Mouse (Mus musculus): ENCODE data around the gene Tepsin. TPM values are rescaled to one million over a fixed set of nuclear protein-coding genes. Genes with fewer than 3 reads are reported as not detected.
A peak's percentile ranks its signal among the peaks of the same experiment; 100 is the strongest.

The Tepsin gene
- polyA plus RNA-seq, 1 experiment, result 28.5 TPM

DNA sequence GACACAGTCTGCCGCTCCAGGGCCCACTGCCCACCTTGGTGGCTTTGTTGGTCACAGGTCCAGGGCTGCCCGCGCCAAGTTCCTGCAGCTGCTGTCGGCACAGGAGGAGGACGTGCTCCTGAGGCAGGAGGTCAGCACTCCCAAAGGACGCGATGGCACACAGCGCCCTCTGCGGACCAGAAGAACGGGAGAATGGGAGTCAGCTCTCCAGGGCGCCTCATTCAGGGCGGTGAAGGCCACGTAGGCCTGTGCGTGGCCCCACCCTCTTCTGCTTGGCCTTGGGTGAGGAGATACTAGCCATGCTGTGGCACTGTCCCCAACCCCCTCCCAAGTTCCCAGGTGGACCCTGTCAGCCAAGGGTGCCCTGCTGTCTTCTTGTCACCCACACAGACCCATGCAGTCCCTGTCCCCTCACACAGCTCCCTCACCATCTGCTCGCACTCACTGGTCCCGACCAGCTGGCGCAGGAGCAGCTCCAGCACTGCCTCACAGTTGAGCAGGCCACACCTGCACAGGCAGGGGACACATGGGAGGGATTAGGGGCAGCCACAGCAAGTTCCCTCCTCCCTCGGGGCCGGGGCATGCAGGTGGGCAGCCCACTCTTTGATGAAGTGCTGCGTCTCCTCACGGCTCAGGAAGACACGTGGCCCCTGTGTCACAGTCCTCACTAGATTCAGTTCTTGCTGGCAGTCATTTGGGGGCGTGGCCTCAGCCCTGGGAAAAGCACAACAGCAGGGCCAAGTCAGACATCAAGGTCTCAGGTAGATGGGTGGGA lies 5.5 kb downstream of the Tepsin start:
- DNase-seq, result no peak
- H3K27ac ChIP-seq (ENCODE audit: insufficient read depth, low read depth, low read length), result no peak overlapping the region
- WGBS, result 77% methylated on average over 23 of the region's 23 CpGs
- H3K4me3 ChIP-seq (ENCODE audit: insufficient read depth, low read depth, low read length), result no peak overlapping the region
- H3K36me3 ChIP-seq (ENCODE audit: control insufficient read depth, insufficient read depth, low read length), result no peaks in the 10 kb centered on the region
- TF ChIP-seq CTCF (conservative IDR thresholded peaks at IDR 0.05; ENCODE audit: insufficient read depth, insufficient read length, low read depth, low read length), result no peak
- no peak for TF ChIP-seq POLR2A (IDR thresholded peaks at IDR 0.05; ENCODE audit: low read depth, low read length)
- H3K4me1 ChIP-seq (ENCODE audit: control insufficient read depth, insufficient read depth, low read length), result peaks cover 2% of the 10 kb centered on the region; the same call in 1 of the 2 replicates
- H3K27me3 ChIP-seq (replicated peaks; ENCODE audit: control insufficient read depth, insufficient read depth, low read length), result no peaks in the 10 kb centered on the region

DNA sequence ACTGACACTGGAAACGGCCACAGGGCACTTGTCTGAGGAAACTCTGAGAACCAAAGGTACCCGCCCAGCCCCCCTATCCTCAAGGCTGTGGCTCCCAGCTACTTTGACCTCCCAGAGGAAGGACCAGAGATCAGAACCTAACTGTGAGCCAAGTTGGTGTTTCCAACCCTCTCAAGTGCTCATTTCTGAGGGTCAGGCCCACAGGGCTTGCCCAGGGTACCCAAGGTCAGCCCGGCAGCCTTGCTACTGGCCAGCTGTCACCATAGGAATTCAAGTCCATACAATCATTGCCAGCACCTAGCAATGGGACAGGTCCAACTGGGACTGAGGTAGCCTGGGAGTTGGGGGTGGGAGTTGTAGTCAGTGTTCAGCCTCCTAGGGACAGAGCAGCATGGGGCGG lies 7.9 kb downstream of the Tepsin start:
- 89% methylated on average over 4 of the region's 4 CpGs for WGBS
- no peak for TF ChIP-seq CTCF (conservative IDR thresholded peaks at IDR 0.05; ENCODE audit: insufficient read depth, insufficient read length, low read depth, low read length)
- no peak for TF ChIP-seq POLR2A (IDR thresholded peaks at IDR 0.05; ENCODE audit: low read depth, low read length)

DNA sequence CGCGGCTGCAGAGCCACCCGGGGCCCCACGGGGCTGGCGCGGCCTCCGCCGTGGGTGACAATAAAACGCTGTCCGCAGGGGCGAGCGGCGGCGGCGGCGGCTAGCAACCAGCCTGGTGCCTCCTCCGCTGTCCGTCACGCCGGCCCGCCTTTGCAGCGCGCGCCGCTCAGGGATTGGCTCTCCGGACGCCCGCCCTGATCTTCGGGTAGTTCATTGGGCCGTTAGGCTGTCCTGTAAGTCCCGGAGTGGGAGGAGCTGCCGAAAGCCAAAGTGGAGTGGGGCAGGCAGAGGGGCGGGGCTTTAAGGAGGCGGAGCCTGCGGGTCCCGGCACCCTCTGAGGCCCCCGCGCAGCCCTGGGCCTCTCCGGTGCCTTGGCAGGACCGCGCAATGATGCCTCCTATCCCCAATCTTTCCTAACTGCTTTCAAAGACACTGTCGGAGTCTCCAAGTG lies 11.8 kb downstream of the Tepsin start, which contains the start of gene Cep131:
Cep131 (minus strand) TSS at position 126 of the 451 bp plus-strand sequence.
- H3K27me3 ChIP-seq (replicated peaks; ENCODE audit: control insufficient read depth, insufficient read depth, low read length), result no peaks in the 10 kb centered on the region
- H3K27ac ChIP-seq (ENCODE audit: insufficient read depth, low read depth, low read length), result no peak within 1 kb of the TSS
- H3K4me1 ChIP-seq (ENCODE audit: control insufficient read depth, insufficient read depth, low read length), result no peaks in the 10 kb centered on the region; the same call in none of the 2 replicates
- peak within 1 kb of the TSS; percentile 89 for H3K4me3 ChIP-seq (ENCODE audit: insufficient read depth, low read depth, low read length)
- peak; percentile 99 for DNase-seq
- TF ChIP-seq POLR2A (IDR thresholded peaks at IDR 0.05; ENCODE audit: low read depth, low read length) (no peak), CTCF (conservative IDR thresholded peaks at IDR 0.05; ENCODE audit: insufficient read depth, insufficient read length, low read depth, low read length) (no peak)
- no peaks in the 10 kb centered on the region for H3K36me3 ChIP-seq (ENCODE audit: control insufficient read depth, insufficient read depth, low read length)
- 1% methylated on average over 41 of the region's 42 CpGs for WGBS

More for the DNA sequence above, 7.9 kb downstream of the Tepsin start:
- DNase-seq, result no peak
- Histone ChIP-seq H3K36me3 (ENCODE audit: control insufficient read depth, insufficient read depth, low read length) (no peaks in the 10 kb centered on the region), H3K27me3 (replicated peaks; ENCODE audit: control insufficient read depth, insufficient read depth, low read length) (no peaks in the 10 kb centered on the region), H3K27ac (ENCODE audit: insufficient read depth, low read depth, low read length) (no peak overlapping the region), H3K4me3 (ENCODE audit: insufficient read depth, low read depth, low read length) (no peak overlapping the region), H3K4me1 (ENCODE audit: control insufficient read depth, insufficient read depth, low read length) (no peaks in the 10 kb centered on the region; the same call in none of the 2 replicates)

DNA sequence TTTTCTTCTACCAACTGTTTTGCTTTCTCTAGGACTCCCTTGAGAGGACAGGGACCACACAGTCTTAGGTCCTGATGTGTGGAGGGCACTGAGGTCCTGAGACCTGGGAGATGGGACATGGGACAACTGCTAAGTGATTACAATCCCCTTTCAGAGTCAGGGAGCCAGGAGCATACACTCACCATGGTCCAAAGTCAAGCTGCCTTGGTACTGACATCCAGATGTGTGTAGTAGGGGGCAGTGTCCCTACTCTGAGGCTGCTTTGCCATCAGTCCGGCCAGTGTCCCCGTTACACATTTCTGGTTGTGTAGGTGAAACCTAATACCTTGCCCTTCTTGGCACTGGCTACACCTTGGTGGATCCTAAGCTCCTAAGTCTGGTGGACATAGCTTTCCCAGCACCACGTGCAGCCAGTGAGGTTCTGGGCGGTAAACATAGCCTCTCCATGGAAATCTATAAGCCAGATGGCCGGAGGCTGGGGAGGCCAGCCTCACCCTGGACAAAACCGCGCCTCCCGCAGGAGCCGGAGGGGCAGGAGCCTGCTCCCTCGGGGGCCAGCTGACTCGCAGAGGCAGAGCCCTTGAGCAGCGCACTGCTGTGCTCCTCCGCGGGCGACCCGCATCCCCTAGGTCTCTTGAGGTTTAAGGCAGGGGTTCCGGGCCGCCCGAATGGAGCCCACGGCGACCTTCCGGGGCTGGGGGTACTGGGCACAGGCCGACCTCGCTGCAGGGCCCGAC lies 12.5 kb downstream of the Tepsin start:
- Histone ChIP-seq H3K36me3 (ENCODE audit: control insufficient read depth, insufficient read depth, low read length) (no peaks in the 10 kb centered on the region), H3K4me3 (ENCODE audit: insufficient read depth, low read depth, low read length) (peak overlapping the region; percentile 89), H3K27ac (ENCODE audit: insufficient read depth, low read depth, low read length) (no peak overlapping the region), H3K4me1 (ENCODE audit: control insufficient read depth, insufficient read depth, low read length) (no peaks in the 10 kb centered on the region; the same call in none of the 2 replicates), H3K27me3 (replicated peaks; ENCODE audit: control insufficient read depth, insufficient read depth, low read length) (no peaks in the 10 kb centered on the region)
- DNase-seq, result peak; percentile 23
- TF ChIP-seq CTCF (conservative IDR thresholded peaks at IDR 0.05; ENCODE audit: insufficient read depth, insufficient read length, low read depth, low read length), result no peak
- no peak for TF ChIP-seq POLR2A (IDR thresholded peaks at IDR 0.05; ENCODE audit: low read depth, low read length)
- under 1% methylated on average over 25 of the region's 25 CpGs for WGBS

DNA sequence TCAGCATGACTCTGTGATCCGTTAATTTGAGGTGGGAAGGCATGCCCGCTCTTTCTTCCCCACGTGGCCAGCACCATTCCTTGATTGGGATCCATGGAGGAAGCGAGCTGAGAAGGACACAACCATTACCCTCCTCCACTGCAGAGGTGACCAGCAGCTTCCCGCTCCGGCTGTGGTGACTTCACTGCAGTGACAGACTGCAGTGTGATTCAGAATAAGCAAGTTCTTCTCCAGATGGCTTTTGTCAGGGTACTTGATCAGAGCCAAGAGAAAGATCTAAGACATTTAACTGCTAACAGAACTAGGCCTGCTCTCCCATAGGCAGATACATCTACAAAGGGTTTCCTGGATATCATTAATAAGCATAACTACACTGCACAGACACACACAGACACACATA lies 18.2 kb downstream of the Tepsin start:
- no peak for TF ChIP-seq CTCF (conservative IDR thresholded peaks at IDR 0.05; ENCODE audit: insufficient read depth, insufficient read length, low read depth, low read length)
- TF ChIP-seq POLR2A (IDR thresholded peaks at IDR 0.05; ENCODE audit: low read depth, low read length), result no peak
- no peak for DNase-seq
- no peak overlapping the region for H3K4me3 ChIP-seq (ENCODE audit: insufficient read depth, low read depth, low read length)
- no peaks in the 10 kb centered on the region for H3K4me1 ChIP-seq (ENCODE audit: control insufficient read depth, insufficient read depth, low read length)
- 83% methylated on average over 6 of the region's 6 CpGs for WGBS
- H3K27ac ChIP-seq (ENCODE audit: insufficient read depth, low read depth, low read length), result no peak overlapping the region
- H3K36me3 ChIP-seq (ENCODE audit: control insufficient read depth, insufficient read depth, low read length), result no peaks in the 10 kb centered on the region
- no peaks in the 10 kb centered on the region for H3K27me3 ChIP-seq (replicated peaks; ENCODE audit: control insufficient read depth, insufficient read depth, low read length)

DNA sequence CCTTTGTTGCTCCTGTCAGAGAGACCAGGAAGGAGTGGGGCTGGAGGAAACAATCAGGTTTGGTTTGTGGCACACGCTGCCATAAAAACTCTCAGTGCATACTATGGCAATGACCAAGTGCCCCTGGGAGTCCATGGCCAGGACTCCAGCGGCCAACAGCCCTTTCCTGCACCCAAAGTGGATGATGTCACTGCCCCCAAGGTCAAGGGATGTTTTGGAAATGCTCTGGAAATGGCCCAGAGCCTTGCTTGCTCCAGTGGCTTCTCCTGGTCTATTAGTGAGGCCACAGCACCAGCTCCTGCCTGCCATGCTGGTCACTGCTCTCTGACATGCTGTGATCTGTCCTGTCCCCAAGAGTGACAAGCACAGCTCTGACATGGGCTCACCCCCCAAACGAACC lies 22.3 kb downstream of the Tepsin start:
- H3K27ac ChIP-seq (ENCODE audit: insufficient read depth, low read depth, low read length), result no peak overlapping the region
- 79% methylated on average over 3 of the region's 3 CpGs for WGBS
- TF ChIP-seq POLR2A (IDR thresholded peaks at IDR 0.05; ENCODE audit: low read depth, low read length) (no peak), CTCF (conservative IDR thresholded peaks at IDR 0.05; ENCODE audit: insufficient read depth, insufficient read length, low read depth, low read length) (no peak)
- no peak overlapping the region for H3K4me3 ChIP-seq (ENCODE audit: insufficient read depth, low read depth, low read length)
- H3K4me1 ChIP-seq (ENCODE audit: control insufficient read depth, insufficient read depth, low read length), result no peaks in the 10 kb centered on the region
- no peaks in the 10 kb centered on the region for H3K27me3 ChIP-seq (replicated peaks; ENCODE audit: control insufficient read depth, insufficient read depth, low read length)
- DNase-seq, result no peak
- H3K36me3 ChIP-seq (ENCODE audit: control insufficient read depth, insufficient read depth, low read length), result no peaks in the 10 kb centered on the region
